8 mouse cellular contexts compared by ENCODE assay signal in genomic region chr7:130673169-130674033, GRCm38 (mm10).
DNase-seq lines count a peak whose midpoint lies in the region.

No protein-coding gene starts in this region.

- DNase-seq in layer of hippocampus, postnatal 10 days (ENCODE audit: low spot score in 2 of 2), result peak; percentile 51 to 67
- no peak for DNase-seq in layer of hippocampus, adult 9-10 months (ENCODE audit: low spot score)
- DNase-seq in T-cell, adult 2 months (ENCODE audit: low spot score), result peak; percentile 7
- peak; percentile 38 for DNase-seq in embryo, embryonic 11.5 days (ENCODE audit: low read depth, low spot score)
- DNase-seq in heart, postnatal 36 days, result peak; percentile 46 to 62
- DNase-seq in left cerebral cortex, postnatal 14 days (ENCODE audit: low spot score in 2 of 2), result peak; percentile 41 to 46
- peak; percentile 61 for DNase-seq in naive thymus-derived CD4-positive, alpha-beta T cell, adult 2 months (ENCODE audit: low read depth)
- DNase-seq in urinary bladder, postnatal 4 days (ENCODE audit: low spot score in 2 of 2), result no peak

- intact Hi-C loops in heart, postnatal 36 days (cut with DNase I), result loop anchor here (1.0 to 5.0 kb wide), 5 partner anchors 49 to 141 kb away; no protein-coding TSS in a partner anchor
- intact Hi-C loops in left cerebral cortex, postnatal 14 days (cut with DNase I), result loop anchor here (5.0 kb wide), 1 partner anchor 89 kb away; no protein-coding TSS in a partner anchor

Comparison
In these comparisons a context has a peak if more than half of its experiments do, and no peak if none do; other contexts are left out.
1. DNase-seq: peak in layer of hippocampus, postnatal 10 days (2 of 2), T-cell, adult 2 months (single experiment), embryo, embryonic 11.5 days (single experiment), heart, postnatal 36 days (2 of 2), left cerebral cortex, postnatal 14 days (2 of 2) and naive thymus-derived CD4-positive, alpha-beta T cell, adult 2 months (single experiment); none in layer of hippocampus, adult 9-10 months (single experiment) and urinary bladder, postnatal 4 days (0 of 2).